Mouse (Mus musculus) forebrain, embryonic 16.5 days (tissue): ENCODE results near the gene Wdr82. TPM values are rescaled to one million over a fixed set of nuclear protein-coding genes. Genes with fewer than 3 reads are reported as not detected.

Experiments used
- ATAC-seq: fragments of 200-750 bp; cut with Nextera tagmentation; 2 replicates; pipeline ENCODE4 v1.8.0; 2017; ENCODE audit warnings: mild to moderate bottlenecking, moderate library complexity
- H3K27ac ChIP-seq: fragments of 300-500 bp; sonication (generic); 2 replicates; pipeline ENCODE4 v1.5.1; 2014; ENCODE audit warnings: low read length, control low read depth
- H3K27me3 ChIP-seq: fragments of 300-500 bp; sonication (generic); replicated peaks from 2 replicates; pipeline ENCODE4 v1.6.1; 2014; ENCODE audit warnings: low read length; ENCODE audit not compliant: control insufficient read depth, insufficient read depth
- H3K36me3 ChIP-seq: fragments of 300-500 bp; sonication (generic); 2 replicates; pipeline ENCODE4 v1.6.1; 2014; ENCODE audit not compliant: control insufficient read depth, insufficient read depth
- H3K4me1 ChIP-seq: fragments of 300-500 bp; sonication (generic); replicated peaks from 2 replicates; pipeline ENCODE4 v1.6.1; 2014; ENCODE audit warnings: low read length; ENCODE audit not compliant: control insufficient read depth, insufficient read depth
- H3K4me2 ChIP-seq: fragments of 300-500 bp; sonication (generic); 2 replicates; pipeline ENCODE4 v1.6.1; 2014; ENCODE audit warnings: mild to moderate bottlenecking, low read length, control low read depth
- H3K4me3 ChIP-seq: fragments of 300-500 bp; sonication (generic); replicated peaks from 2 replicates; pipeline ENCODE4 v1.5.1; 2014; ENCODE audit warnings: mild to moderate bottlenecking, low read length, control low read depth
- H3K9ac ChIP-seq: fragments of 300-500 bp; sonication (generic); replicated peaks from 2 replicates; pipeline ENCODE4 v1.6.1; 2014; ENCODE audit warnings: low read depth, low read length, control low read depth
- H3K9me3 ChIP-seq: fragments of 300-500 bp; sonication (generic); 2 replicates; pipeline ENCODE4 v1.6.1; 2016; ENCODE audit warnings: low read length; ENCODE audit not compliant: control insufficient read depth
- WGBS: fragments of 180-500 bp; shearing (Covaris S2); extraction: QIAGEN DNeasy Blood & Tissue Kit; methylation state at CpG from one replicate; pipeline ENCODE4 v1.1.7; 2014; 5-methylcytosine and 5-hydroxymethylcytosine counted together
- microRNA counts: library from miRNA; unstranded; fragments of <30 nt; microRNA quantifications from one replicate; lab custom pipeline; 2016
- microRNA-seq: library from miRNA; unstranded; fragments of <30 nt; microRNA quantifications from one replicate; pipeline ENCODE4, GENCODE M21; 2017
- polyA plus RNA-seq: library from polyadenylated mRNA; unstranded; fragments of >200 nt; fragmentation: Nextera tagmentation; extraction: Ambion mirVana; gene quantifications from 2 replicates; pipeline ENCODE4 v1.2.1, GENCODE M21; 2015

Wdr82 gene
- polyA plus RNA-seq, 1 experiment from 2014 or later = 41.6 TPM

GRCm38 (mm10) chr9:106235194-106235830 is 64.6 kb downstream of the Wdr82 start:
- Histone ChIP-seq H3K27me3 (no peaks in the 10 kb centered on the region), H3K9me3 (no peaks in the 10 kb centered on the region), H3K4me2 (no peak overlapping the region), H3K36me3 (peaks cover 29% of the 10 kb centered on the region), H3K27ac (no peak overlapping the region), H3K9ac (no peak overlapping the region), H3K4me1 (no peaks in the 10 kb centered on the region), H3K4me3 (no peak overlapping the region)
- no peak for ATAC-seq
- 93% methylated on average over 23 of the region's 23 CpGs for WGBS

- Histone ChIP-seq H3K9me3 (no peaks in the 10 kb centered on the region), H3K9ac (no peak overlapping the region), H3K27ac (no peak overlapping the region), H3K4me1 (no peaks in the 10 kb centered on the region), H3K36me3 (peaks cover 35% of the 10 kb centered on the region), H3K27me3 (no peaks in the 10 kb centered on the region), H3K4me2 (no peak overlapping the region), H3K4me3 (no peak overlapping the region)
- 95% methylated on average over 23 of the region's 23 CpGs for WGBS
- ATAC-seq = no peak
These were observed 65.6 kb downstream of the Wdr82 start for GRCm38 (mm10) chr9:106236156-106236817.

- ATAC-seq = no peak
- no peak overlapping the region for H3K27ac ChIP-seq
- WGBS = 77% methylated on average over 3 of the region's 3 CpGs
- H3K9ac ChIP-seq = no peak overlapping the region
- no peak overlapping the region for H3K4me2 ChIP-seq
- no peaks in the 10 kb centered on the region for H3K9me3 ChIP-seq
- peaks cover 38% of the 10 kb centered on the region for H3K36me3 ChIP-seq
- H3K4me3 ChIP-seq = no peak overlapping the region
- H3K27me3 ChIP-seq = no peaks in the 10 kb centered on the region
- H3K4me1 ChIP-seq = no peaks in the 10 kb centered on the region
These were observed 66.1 kb downstream of the Wdr82 start for GRCm38 (mm10) chr9:106236818-106237211.

GRCm38 (mm10) chr9:106237401-106237800 is 66.7 kb downstream of the Wdr82 start:
- Histone ChIP-seq H3K27ac (no peak overlapping the region), H3K4me1 (no peaks in the 10 kb centered on the region), H3K4me2 (no peak overlapping the region), H3K9me3 (no peaks in the 10 kb centered on the region), H3K9ac (no peak overlapping the region), H3K4me3 (no peak overlapping the region), H3K27me3 (no peaks in the 10 kb centered on the region), H3K36me3 (peaks cover 42% of the 10 kb centered on the region)
- 92% methylated on average over 8 of the region's 8 CpGs for WGBS
- no peak for ATAC-seq

- H3K27ac ChIP-seq = no peak overlapping the region
- H3K27me3 ChIP-seq = no peaks in the 10 kb centered on the region
- no peaks in the 10 kb centered on the region for H3K4me1 ChIP-seq
- no peak for ATAC-seq
- H3K36me3 ChIP-seq = peaks cover 44% of the 10 kb centered on the region
- no peaks in the 10 kb centered on the region for H3K9me3 ChIP-seq
- no peak overlapping the region for H3K9ac ChIP-seq
- no peak overlapping the region for H3K4me2 ChIP-seq
- WGBS = 92% methylated on average over 10 of the region's 10 CpGs
- no peak overlapping the region for H3K4me3 ChIP-seq
These were observed 67.2 kb downstream of the Wdr82 start for GRCm38 (mm10) chr9:106237878-106238277.

MicroRNAs within 50 kb of the gene (microRNA counts, 519-probe panel; counts per million panel counts)
- microRNA mmu-let-7g (lab: Ali Mortazavi, UCI) = 4,675 counts per million, percentile 98 among the panel's probes with 10 or more counts

Small RNA genes lying within 50 kb of the gene (microRNA-seq; reads per million reads assigned to microRNA genes)
- gene Mir135a-1 = 178 reads per million, percentile 61 among the genes with 10 or more reads in this experiment
- gene Mirlet7g = 82,307 reads per million, percentile 100 among the genes with 10 or more reads in this experiment

Other genes starting within 250 kb of the Wdr82 start
- 0.16 and 0.28 TPM in 2 replicates for gene Col6a5, start 210.3 kb upstream of the Wdr82 start, polyA plus RNA-seq
- 0.70 and 1.1 TPM in 2 replicates for gene Col6a4, start 74.1 kb upstream of the Wdr82 start, polyA plus RNA-seq
- 2.2 and 3.0 TPM in 2 replicates for gene Glyctk, start 12.8 kb upstream of the Wdr82 start, polyA plus RNA-seq
- 14.0 and 14.7 TPM in 2 replicates for gene Ppm1m, start 28.8 kb downstream of the Wdr82 start, polyA plus RNA-seq
- gene Twf2, start 32.2 kb downstream of the Wdr82 start, polyA plus RNA-seq = 56.6 and 58.7 TPM in 2 replicates
- not detected in 2 replicates for gene Tlr9, start 51.7 kb downstream of the Wdr82 start, polyA plus RNA-seq
- gene Alas1, start 77.7 kb downstream of the Wdr82 start, polyA plus RNA-seq = 101 and 109 TPM in 2 replicates
- gene Poc1a, start 110.1 kb downstream of the Wdr82 start, polyA plus RNA-seq = 10.5 and 11.6 TPM in 2 replicates
- 9.0 and 10.3 TPM in 2 replicates for gene Dusp7, start 197.7 kb downstream of the Wdr82 start, polyA plus RNA-seq